Mouse (Mus musculus): ENCODE measurements around the gene Zfp976. TPM values are rescaled to one million over a fixed set of nuclear protein-coding genes. Genes with fewer than 3 reads are reported as not detected.

Zfp976 gene
- polyA plus RNA-seq, 1 experiment from 2014 or later = 4.4 TPM

Small RNA genes lying within 50 kb of the gene (microRNA-seq; reads per million reads assigned to microRNA genes)
- not detected for gene Gm24938

Other genes with a start within 250 kb of the Zfp976 start
- gene 4933421I07Rik, start 194.5 kb downstream of the Zfp976 start, polyA plus RNA-seq (2016; fragmentation: Nextera tagmentation; extraction: Ambion mirVana) = not detected in 2 replicates
- 14.5 and 15.9 TPM in 2 replicates for gene Zfp141, start 136.8 kb downstream of the Zfp976 start, polyA plus RNA-seq (2016; fragmentation: Nextera tagmentation; extraction: Ambion mirVana)
- gene Gm21028, start 64.0 kb downstream of the Zfp976 start, polyA plus RNA-seq (2016; fragmentation: Nextera tagmentation; extraction: Ambion mirVana) = not detected in 2 replicates
- 1.7 and 1.8 TPM in 2 replicates for gene Zfp977, start 50.0 kb downstream of the Zfp976 start, polyA plus RNA-seq (2016; fragmentation: Nextera tagmentation; extraction: Ambion mirVana)
- gene Zfp975, start 50.2 kb upstream of the Zfp976 start, polyA plus RNA-seq (2016; fragmentation: Nextera tagmentation; extraction: Ambion mirVana) = 8.7 and 9.8 TPM in 2 replicates
- not detected in 2 replicates for gene Gm17067, start 84.4 kb upstream of the Zfp976 start, polyA plus RNA-seq (2016; fragmentation: Nextera tagmentation; extraction: Ambion mirVana)
- gene Vmn2r62, start 150.9 kb upstream of the Zfp976 start, polyA plus RNA-seq (2016; fragmentation: Nextera tagmentation; extraction: Ambion mirVana) = not detected in 2 replicates
- gene Gm2381, start 224.6 kb upstream of the Zfp976 start, polyA plus RNA-seq (2016; fragmentation: Nextera tagmentation; extraction: Ambion mirVana) = not detected in 2 replicates

All from embryonic facial prominence, embryonic 12.5 days (tissue).